Mouse (Mus musculus) skeletal muscle tissue, adult 2 months (tissue): Measurements from ENCODE around the gene Tmem59l.

ENCODE experiments used
- DNase-seq: peaks from one replicate; pipeline ENCODE4 v3.0.0-alpha.2; 2012; ENCODE audit warnings: low read depth, low spot score

Tmem59l gene

DNA sequence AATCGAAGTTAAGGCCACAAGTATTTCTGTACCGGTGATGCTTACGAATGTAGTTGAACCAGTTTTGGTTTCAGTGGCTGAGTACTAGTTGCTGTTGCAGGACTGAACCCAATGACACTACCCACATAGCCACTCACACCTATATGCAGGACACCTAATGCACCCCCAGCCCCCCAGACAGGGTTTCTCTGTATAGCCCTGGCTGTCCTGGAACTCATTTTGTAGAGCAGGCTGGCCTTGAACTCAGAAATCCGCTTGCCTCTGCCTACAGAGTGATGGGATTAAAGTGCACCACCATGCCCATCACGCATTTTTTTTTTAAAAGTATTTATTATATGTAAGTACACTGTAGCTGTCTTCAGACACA, 19.9 kb upstream of the Tmem59l start:
- no peak for DNase-seq

DNA sequence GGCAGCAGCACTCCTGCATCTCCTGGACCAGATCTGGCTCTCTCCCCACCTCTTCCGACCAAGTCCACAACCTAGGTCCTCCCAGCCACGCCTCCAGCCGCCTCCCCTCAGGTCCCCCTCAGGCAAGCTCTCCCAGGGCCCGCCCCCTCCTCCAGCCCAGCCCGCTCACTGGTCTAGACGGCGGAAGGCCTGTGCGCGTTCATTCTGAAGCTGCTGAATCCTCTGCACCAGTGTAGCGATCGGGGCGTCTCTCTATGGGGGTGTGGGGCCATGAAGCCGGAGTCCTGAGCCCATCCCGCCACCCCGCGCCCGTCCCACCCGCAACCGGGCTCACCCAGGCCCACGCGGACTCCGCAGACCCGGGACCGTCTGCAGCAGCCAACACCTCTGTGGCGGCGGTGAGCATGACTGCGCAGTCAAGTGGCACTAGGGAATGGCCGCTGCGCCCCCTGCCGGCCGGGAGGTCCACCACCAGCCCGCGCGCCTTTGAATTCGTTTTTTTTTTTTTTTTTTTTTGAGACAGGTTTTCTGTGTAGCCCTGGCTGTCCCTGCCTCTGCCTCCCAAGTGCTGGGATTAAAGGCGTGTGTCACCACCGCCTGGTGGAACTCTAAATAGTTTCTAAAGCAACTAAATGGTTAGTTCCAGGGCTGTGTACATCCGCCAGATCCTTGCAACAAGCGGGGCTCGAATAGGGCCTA, 19.3 kb upstream of the Tmem59l start, which contains the start of gene Rex1bd:
Gene Rex1bd (minus strand): TSS at position 425 of the 699 bp plus-strand sequence.
- DNase-seq, result peak; percentile 84

DNA sequence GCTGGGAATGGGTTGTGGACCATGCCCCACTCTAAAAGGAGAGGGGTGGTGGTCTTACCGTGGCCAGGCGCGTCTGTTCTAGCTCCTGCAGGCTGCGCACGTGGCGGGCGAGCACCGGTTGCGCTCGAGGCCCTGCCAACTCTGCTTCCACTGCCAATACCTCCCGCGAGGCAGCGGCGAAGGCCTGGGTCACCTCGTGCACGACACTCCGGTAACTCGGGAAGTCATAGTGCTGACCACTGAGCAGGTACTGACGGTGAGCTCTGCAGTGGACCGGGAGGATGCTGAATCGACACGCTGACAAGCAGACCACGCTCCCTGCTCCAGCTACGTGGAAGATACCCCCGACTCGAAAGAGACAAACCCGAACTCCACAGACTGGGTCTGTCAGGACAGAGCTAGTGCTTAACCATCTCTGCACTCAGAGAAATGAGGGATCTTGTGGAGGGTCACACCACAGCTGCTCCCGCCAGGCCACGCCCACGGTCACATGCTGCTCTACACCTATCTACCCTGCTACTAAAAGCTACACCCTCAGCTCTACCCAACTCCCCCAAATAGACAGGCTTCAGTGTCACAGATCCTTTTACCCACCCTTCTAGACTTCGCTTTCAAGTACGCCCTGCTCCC, 18.7 kb upstream of the Tmem59l start:
- no peak for DNase-seq

DNA sequence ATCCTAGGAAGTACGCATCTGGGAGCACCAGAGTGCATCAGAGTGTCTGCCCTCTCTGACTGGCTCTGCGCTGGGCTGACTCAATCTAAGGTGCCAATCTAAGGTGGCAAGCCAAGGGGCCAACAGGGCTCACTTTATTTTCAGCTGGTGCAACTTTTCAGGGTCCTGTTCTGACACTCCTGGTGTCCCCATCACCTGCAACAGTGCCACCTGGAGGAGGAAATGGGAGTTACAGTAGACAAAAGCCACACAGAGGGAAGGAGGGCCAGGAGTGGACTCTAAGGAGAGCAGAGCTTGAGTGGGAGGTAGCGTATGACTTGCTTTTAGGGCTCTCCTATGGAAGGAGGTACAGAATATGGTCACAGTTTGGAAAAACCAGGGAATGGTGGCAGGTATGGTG, 17.7 kb upstream of the Tmem59l start:
- peak; percentile 70 for DNase-seq

DNA sequence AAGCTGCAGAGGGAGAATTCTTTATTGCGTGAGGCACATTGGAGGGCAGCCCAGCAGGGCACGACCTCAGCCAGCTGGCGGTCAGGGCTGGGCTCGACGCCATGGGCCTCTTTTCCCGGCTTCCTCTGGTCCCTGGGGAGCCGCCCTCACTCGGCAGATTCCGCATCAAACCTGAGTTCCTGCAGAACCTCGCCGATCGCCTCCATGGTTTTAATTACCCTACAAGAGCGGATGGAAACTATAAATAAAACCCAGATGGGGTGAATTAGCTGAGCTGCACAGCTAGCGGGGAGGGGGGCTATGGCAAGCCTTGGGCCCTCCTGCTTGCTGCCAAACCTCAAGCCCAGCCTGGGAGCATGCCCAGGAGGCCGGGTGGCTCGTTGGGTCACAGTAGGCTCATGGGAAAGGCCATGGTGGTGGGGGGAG, 17.1 kb upstream of the Tmem59l start:
- DNase-seq, result peak; percentile 80

DNA sequence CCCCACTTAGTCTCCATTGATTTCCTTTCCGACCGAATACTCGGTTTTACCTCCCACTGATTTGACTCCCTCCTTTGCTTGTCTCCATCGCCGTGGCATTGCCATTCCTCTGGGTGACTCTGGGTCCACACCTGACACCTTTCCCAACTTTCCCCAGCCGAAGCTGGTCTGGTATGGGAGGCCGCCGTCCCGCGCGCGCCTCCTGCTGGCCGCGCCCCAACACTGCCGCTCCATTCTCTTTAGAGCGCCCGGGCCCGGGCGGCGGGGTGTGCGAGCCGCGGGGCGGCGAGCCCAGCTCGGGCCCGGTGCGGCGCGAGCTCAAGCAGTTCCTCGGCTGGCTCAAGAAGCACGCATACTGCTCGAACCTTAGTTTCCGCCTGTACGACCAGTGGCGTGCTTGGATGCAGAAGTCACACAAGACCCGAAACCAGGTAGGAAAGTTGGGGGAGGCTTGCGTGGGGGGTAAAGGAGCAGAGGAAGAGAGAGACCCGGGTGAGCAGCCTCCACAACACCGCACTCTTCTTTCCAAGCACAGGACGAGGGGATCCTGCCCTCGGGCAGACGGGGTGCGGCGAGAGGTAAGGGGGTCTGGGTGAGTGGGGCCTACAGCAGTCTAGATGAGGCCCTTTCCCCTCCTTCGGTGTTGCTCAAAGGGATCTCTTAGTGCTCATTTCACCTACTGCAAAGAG, 16.0 kb upstream of the Tmem59l start:
- peak; percentile 61 for DNase-seq

DNA sequence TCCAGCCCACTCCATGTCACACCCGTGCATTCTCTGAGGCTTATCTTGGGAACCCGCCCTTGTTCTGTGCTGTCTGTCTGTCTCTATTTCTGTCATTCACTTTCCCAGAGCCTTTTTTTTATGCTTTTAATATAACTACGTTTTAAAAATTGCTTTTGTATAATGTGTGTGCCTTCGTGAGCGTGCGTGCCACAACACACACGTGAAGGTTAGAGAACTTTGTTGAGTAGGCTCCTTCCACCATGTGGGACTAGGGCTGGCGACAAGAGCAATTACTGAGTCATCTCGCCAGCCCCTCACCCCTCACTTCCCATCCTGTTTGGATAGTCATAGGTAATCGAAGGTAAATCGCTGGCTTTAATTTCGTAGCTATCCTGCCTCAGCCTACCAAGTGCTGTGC, 15.4 kb upstream of the Tmem59l start:
- DNase-seq, result no peak

DNA sequence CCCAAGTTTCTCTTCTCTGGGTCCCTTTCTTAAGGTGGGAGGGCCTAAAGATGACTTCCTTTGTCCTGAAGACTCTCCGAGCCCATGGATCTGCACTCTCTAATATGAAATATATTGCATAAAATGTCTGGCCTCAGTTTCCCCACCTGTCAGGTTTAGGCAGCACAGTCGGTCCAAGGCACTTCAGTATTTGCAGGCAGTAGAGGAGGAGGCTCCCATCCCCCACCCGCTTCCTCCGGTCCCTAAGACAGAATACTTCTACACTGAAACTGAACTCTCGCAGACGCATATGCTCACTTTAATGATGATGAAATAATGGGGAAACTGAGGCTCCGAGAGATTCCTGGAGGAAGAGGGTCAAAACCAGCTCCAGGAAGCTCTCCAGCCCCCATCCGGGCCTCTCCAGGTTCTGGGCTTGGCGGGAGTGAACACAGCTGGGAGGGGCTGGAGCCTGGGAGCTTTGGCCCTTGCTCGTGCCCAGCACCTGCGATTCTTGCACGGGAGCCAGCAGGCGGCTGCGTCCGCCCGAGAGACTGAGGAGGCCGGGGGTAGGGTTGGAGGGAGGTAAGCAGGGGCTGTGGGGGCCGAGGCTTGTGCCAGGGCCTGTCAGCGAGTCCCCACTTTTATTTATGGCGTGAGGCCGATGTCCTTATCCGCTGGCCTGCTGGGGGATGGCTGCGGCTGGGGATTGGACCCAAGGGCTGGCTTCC, 14.8 kb upstream of the Tmem59l start:
- DNase-seq, result peak; percentile 57

DNA sequence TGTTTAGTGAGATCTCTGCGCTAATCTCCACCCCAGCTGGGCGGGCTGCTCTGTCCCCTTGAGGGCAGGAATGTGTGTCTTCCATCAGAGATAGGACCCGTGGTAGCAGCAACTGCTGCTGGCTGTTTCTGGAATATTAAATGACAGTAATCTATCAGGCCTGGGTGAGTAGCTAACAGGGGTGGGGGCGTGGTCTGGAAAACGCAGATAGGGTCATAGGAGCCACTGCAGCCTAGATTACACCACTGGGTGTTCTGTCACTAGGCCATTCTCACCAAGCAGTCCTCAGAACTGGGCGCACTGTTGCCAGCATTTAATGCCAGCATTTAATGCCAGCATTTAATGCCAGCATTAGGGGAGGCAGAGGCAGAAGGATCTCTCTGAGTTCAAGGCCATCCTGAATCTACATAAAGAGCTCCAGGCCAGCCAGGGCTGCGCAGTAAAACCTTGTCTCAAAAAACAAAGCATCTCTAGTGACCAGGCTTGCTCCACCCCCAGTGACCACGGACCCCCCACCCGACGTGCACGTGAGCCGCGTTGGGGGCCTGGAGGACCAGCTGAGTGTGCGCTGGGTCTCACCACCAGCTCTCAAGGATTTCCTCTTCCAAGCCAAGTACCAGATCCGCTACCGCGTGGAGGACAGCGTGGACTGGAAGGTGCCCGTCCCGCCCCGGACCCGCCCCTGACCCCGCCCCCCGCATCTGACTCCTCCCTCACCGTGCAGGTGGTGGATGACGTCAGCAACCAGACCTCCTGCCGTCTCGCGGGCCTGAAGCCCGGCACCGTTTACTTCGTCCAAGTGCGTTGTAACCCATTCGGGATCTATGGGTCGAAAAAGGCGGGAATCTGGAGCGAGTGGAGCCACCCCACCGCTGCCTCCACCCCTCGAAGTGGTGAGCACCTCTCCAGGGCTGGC, 13.5 kb upstream of the Tmem59l start:
- no peak for DNase-seq

DNA sequence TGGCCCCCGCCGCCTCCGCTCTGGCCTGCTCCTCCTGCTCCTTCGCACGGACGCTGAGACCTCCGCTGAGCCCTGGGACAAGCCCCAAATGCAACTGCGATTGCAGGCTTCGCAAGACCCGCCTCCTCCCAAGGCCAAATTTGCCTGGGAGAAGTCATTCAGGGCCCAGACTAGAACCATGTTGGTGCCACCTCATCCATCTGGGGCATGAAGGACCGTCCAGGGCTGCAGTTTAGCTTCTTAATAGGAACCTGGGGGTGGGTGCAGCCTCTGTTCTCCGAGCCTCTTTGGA, 8.6 kb upstream of the Tmem59l start:
- no peak for DNase-seq

DNA sequence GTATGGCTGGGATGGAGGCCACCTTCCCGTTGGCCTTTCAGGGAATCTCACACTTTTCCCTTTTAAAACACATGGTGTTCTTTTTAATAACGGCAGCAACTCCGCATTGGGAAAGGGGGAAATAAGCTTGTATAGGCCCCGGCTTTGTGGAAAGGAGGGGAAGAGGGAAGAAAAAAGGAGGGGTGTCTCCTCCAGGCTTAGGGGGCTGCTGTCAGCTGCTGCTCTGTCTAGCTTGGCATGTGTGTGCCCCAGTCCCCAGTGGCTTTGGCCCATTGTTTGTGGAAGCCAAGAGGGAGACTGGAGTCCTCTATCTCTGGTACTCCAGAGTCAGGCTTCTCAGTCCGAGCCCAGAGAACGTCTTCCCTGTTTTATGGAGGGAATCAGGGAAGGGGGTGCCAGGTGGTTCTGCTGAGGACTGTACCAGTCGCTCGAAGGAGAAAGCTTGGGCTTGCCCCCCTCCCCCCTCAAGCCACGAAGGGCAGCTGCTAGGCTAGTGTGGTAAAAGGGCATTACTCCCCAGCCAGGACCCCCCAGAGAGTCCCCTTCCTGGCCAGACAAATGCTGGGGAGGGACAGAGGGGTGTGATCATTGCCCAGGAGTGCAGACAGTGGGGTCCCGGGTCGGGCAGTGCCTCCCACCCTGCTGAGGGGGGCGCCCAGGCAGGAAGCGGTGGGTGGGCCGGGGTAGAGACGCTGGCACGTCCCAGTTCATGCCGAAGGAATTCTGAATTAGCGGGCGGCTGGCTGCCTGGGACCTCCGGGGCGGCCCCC, 8.0 kb upstream of the Tmem59l start:
- DNase-seq, result no peak

DNA sequence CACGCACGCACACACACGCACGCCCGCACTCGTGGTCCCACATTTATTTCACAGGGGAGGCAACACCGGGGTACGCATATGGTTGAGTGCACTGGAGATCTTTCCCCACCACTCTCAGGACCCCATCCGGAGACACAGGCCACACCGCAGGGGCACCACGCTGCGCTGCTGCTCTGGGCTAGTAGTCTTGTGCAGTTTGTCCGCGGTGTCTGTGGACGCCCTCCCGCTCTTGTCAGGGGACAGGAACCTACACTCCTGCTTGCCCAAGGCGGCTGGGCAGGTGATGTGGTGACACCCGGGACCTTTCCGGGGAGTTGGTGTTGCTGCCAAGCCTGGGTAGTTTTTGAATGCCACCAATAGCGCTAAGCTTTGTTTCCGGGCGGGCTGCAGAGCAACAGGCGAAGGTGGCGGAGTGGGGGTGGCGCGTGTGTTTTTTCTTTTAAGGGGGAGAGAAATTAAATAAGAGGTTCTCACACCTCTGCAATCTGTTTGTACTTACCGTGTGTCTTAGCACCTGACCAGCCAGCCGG, 7.3 kb upstream of the Tmem59l start:
- DNase-seq, result no peak

DNA sequence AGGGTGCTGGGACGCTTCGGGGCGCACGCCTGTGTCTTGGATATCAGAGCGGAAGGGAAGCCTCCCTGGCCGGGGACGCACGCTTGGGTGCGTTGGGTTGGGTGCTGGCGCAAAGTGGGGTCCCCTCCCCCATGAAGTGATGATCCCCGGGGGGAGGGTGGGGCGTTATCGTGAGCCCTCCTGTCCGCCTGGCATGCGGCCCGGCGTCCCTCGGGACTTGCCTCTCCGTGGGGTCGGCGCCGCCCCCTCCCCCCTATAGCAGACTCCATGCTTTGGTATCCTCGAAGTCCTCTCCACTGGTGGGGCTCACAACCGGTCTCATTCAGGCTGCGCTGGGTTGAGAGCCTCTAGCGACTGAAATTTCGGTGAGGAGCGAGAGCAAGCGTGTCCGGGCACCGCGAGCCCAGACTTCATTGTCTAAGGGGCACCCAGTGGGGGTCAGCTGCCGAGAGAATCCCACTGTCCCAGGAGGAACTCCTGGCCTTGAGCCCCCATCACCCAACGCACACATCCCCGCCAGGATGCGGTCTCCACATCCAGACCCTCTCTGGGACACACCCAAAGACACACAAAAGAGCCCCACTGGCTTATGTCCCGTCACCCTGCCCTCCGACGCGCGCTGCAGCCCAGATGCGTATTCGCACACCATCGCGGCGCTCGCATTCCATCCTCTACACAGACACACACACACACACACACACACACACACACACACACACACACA, 6.7 kb upstream of the Tmem59l start:
- DNase-seq, result no peak

DNA sequence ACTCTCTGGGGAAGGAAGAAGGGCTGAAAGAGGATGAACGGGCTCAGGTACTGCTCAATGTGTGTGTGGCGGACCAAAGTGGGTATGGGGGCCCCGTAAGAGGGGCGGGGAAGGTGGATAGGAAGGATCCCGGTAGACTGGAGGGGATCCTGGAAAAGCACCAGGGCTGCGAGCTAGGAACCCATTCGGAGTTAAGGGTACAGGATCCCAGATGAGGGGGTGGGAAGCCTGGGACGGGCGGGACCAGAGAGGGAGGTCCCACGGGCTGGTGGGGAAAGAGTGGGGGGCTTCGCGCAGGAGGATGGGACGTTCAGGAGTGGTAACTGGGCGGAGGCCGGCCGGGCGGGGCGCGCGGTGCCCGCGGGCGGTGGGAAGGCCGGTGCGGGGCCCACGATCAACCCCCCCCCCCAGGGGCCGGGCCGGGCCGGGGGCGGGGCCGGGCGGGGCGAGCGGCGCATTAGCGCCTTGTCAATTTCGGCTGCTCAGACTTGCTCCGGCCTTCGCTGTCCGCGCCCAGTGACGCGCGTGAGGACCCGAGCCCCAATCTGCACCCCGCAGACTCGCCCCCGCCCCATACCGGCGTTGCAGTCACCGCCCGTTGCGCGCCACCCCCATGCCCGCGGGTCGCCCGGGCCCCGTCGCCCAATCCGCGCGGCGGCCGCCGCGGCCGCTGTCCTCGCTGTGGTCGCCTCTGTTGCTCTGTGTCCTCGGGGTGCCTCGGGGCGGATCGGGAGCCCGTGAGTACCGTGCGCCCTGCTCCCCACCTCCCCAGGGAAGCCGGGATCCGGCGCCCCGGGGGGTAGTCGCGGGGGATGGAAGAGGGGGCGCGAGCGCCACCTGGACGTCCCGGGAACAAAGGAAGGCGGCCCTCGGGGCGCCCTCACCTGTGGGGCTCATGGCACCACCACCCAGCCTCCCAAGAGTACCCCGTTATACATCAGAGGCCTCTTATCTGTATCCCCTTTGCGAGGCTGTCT, 5.8 kb upstream of the Tmem59l start, which contains the start of gene Crlf1:
Gene Crlf1 (plus strand): TSS at position 495 of the 977 bp plus-strand sequence.
- no peak for DNase-seq

DNA sequence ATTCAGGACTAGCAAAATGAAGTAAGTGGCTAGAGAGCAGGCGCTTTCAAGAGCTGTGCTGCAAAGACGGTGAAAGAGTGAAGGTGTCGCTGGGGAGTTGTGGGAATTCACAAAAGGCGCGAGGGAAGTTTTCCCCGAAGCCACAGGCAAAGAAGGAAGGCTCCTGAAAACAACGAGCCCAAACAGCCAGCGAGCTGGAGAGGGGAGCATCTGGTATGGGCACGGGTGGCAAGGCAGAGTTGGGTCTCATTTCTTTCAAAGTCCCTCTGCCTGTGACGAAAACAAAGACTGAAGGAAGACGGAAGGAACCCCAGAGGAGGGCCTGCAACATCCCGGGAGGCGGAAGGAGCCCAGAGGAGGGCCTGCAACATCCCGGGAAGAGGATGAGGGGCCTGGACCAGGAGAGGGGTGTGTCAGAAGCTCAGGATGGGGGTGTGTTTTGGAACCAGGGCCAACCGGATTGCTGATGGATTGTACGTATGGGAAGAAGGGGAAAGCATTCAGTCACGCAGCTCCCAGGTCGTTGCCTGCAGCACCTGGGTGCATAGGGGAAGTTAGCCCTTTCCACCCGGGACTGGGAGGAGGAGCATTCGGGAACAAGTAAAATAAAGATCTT, 3.8 kb upstream of the Tmem59l start:
- DNase-seq, result no peak

DNA sequence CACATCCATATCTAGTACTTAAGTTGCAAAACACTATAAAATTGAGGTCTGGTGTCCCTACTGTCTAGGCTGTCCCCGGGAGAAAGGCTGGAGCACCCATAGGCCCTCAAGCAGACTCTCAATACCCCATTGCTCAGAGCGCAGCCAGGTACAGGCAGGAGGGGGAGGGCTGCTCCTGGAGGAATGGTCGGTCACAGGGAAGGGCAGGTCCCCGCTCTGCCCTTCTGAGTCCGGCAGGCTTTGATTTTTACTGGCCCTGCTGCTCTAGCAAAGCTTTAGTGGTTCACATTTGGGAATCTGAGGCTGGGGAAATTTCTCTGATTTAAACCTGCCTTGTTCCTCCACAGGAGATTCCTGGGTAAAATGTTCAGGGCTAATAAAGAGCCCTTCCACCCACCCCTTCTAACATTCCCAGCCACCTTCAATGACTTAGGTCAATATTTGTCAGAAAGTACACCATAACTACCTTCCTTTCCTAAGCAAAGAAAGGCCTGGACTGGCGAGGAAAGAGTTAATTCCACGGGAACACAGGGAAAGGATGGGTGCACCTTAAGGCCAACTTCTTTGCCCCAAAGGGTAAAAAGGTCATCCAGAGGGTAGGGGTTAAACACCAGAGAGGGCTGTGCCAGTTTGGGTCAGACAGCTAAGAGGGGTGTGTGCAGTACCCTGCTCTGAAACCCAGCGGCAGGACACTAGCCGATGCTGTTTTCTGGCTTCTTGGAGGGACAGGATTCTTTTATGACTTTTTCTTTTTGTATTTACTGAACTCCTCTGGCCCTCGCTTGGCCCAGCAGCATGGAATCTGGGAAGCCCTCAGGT, 3.1 kb upstream of the Tmem59l start:
- DNase-seq, result no peak

DNA sequence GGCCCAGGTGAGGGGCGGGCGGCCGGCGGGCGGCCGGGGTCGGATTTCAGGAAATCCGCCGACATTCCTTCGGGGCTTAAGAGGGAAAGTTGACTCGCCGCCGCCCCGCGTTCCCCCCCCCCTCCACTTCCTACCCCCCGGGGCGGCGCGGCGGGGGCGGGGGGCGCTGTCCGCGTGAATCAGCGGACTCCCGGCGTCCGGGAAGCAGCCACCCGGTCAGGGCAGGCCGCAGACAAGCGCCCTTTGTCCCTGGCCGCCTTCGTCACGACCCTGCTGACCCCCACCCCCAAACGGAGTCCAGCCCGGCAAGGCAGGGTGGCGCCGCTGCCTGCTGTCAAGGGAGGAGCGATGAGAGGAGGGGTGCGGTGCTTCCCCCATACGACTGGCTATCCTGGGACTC, 2.4 kb upstream of the Tmem59l start:
- no peak for DNase-seq
